Mouse (Mus musculus) stomach, embryonic 16.5 days (tissue): ENCODE measurements around the gene C5ar2. TPM values are rescaled to one million over a fixed set of nuclear protein-coding genes. Genes with fewer than 3 reads are reported as not detected.
A peak's percentile ranks its signal among the peaks of the same experiment; 100 is the strongest.

Source experiments
- ATAC-seq: fragments of 200-750 bp; cut with Nextera tagmentation; 2 replicates; pipeline ENCODE4 v1.8.0; 2017; ENCODE audit warnings: moderate number of reproducible peaks, moderate TSS enrichment; ENCODE audit not compliant: insufficient read depth, low FRiP score
- H3K27ac ChIP-seq: fragments of 300-500 bp; sonication (generic); 2 replicates; pipeline ENCODE4 v1.5.1; 2014; ENCODE audit warnings: low read length
- H3K27me3 ChIP-seq: fragments of 300-500 bp; sonication (generic); 2 replicates; pipeline ENCODE4 v1.6.1; 2014; ENCODE audit warnings: low read length, control low read depth, mixed read lengths; ENCODE audit not compliant: control insufficient read depth, insufficient read depth
- H3K36me3 ChIP-seq: fragments of 300-500 bp; sonication (generic); 2 replicates; pipeline ENCODE4 v1.6.1; 2014; ENCODE audit warnings: low read length; ENCODE audit not compliant: control insufficient read depth, insufficient read depth
- H3K4me1 ChIP-seq: fragments of 300-500 bp; sonication (generic); 2 replicates; pipeline ENCODE4 v1.6.1; 2014; ENCODE audit warnings: low read length, control low read depth, mixed read lengths; ENCODE audit not compliant: control insufficient read depth, insufficient read depth
- H3K4me2 ChIP-seq: fragments of 300-500 bp; sonication (generic); 2 replicates; pipeline ENCODE4 v1.6.1; 2014; ENCODE audit warnings: low read depth, low read length, mixed read lengths
- H3K4me3 ChIP-seq: fragments of 300-500 bp; sonication (generic); replicated peaks from 2 replicates; pipeline ENCODE4 v1.5.1; 2014; ENCODE audit warnings: mild to moderate bottlenecking, low read length
- H3K9ac ChIP-seq: fragments of 300-500 bp; sonication (generic); 2 replicates; pipeline ENCODE4 v1.6.1; 2014; ENCODE audit warnings: low read length
- H3K9me3 ChIP-seq: fragments of 300-500 bp; sonication (generic); replicated peaks from 2 replicates; pipeline ENCODE4 v1.6.1; 2016; ENCODE audit warnings: low read length, control low read depth; ENCODE audit not compliant: control insufficient read depth
- WGBS: fragments of 180-500 bp; shearing (Covaris S2); extraction: QIAGEN DNeasy Blood & Tissue Kit; methylation state at CpG from one replicate; pipeline ENCODE4 v1.1.7; 2014; 5-methylcytosine and 5-hydroxymethylcytosine counted together
- polyA plus RNA-seq: library from polyadenylated mRNA; unstranded; fragments of >200 nt; fragmentation: Nextera tagmentation; extraction: Ambion mirVana; gene quantifications from 2 replicates; pipeline ENCODE4 v1.2.1, GENCODE M21; 2015

The C5ar2 gene
- polyA plus RNA-seq, 1 experiment from 2014 or later, result 0.30 TPM

DNA sequence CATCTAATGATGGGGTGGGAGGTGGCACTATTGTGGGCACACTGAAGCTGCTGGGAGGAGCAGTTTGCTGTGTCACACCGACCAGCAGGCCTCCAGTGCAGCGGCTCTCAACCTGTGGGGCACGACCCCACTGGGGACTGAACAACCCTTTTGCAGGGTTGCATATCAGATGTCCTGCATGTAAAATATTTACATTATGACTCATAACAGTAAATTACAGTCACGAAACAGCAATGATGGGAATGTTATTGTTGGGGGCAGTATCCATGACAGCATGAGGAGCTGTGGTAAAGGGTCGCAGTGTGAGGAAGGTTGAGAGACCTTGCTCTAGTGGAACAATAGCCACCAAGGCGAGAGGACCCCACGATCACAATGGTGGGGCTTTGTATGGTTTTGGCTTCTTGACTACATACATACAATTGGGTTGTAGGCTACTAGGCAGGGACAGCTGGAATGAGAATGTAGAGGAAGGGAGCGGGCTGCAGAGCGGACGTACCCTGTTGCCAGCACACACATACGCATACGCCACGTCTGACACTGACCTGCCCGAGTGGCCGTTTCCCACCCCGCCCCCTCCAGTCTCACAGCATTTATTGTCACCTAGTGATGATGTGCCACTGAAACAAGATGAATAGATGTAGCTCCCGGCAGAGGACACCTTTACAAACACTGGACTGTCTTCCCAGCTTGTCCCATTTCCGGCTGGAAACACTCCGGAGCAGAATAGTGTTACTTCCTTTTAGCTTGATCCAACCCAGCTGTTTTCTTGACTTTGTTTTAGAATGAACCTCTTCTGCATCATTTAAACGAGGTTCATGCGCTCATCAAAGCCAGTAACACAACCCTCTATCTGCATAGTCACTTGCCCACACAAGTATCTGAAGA, 34.9 kb downstream of the C5ar2 start:
- no peak overlapping the region for H3K4me3 ChIP-seq
- H3K36me3 ChIP-seq, result peaks cover 5% of the 10 kb centered on the region; the same call in 1 of the 2 replicates
- 64% methylated on average over 21 of the region's 21 CpGs for WGBS
- no peak overlapping the region for H3K9ac ChIP-seq
- H3K4me2 ChIP-seq, result no peak overlapping the region
- no peaks in the 10 kb centered on the region for H3K27me3 ChIP-seq
- ATAC-seq, result no peak
- no peaks in the 10 kb centered on the region for H3K9me3 ChIP-seq
- H3K4me1 ChIP-seq, result 0 out of 2 replicates have a peak, but pooled peaks cover 5% of the 10 kb centered on the region
- H3K27ac ChIP-seq, result peak overlapping the region; percentile 23; the same call in 1 of the 2 replicates

DNA sequence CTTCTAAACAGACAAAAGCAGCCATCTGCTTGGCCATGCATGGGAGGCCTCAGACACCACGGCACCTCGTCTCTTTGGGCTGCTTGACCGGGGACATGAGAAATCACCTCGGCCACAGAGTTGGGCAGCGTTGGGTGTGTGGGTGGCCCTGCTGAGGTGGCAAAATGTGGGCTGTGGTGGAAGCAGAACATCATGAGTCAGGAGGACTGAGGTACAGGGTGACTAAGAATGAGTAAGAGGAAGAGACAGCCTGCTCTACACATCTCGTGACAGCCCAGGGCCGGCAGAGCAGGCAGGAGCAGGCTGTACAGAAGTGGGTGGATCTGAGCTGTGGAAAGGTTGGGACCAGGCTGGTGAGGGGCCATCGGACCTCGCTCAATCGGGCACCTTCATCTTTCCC, 36.5 kb downstream of the C5ar2 start:
- peak; percentile 19; the same call in 1 of the 2 replicates for ATAC-seq
- Histone ChIP-seq H3K9me3 (no peaks in the 10 kb centered on the region), H3K9ac (no peak overlapping the region), H3K4me1 (0 out of 2 replicates have a peak, but pooled peaks cover 5% of the 10 kb centered on the region), H3K4me2 (no peak overlapping the region), H3K4me3 (no peak overlapping the region), H3K27me3 (no peaks in the 10 kb centered on the region), H3K36me3 (peaks cover 4% of the 10 kb centered on the region; the same call in 1 of the 2 replicates), H3K27ac (peak overlapping the region; percentile 39; the same call in 1 of the 2 replicates)
- WGBS, result 86% methylated on average over 10 of the region's 10 CpGs

GRCm38 (mm10) chr7:16207076-16207475, 36.9 kb downstream of the C5ar2 start:
- Histone ChIP-seq H3K4me2 (no peak overlapping the region), H3K36me3 (peaks cover 4% of the 10 kb centered on the region; the same call in 1 of the 2 replicates), H3K27me3 (no peaks in the 10 kb centered on the region), H3K4me3 (no peak overlapping the region), H3K9ac (no peak overlapping the region), H3K4me1 (0 out of 2 replicates have a peak, but pooled peaks cover 5% of the 10 kb centered on the region), H3K9me3 (no peaks in the 10 kb centered on the region), H3K27ac (peak overlapping the region; percentile 39; the same call in 1 of the 2 replicates)
- 77% methylated on average over 7 of the region's 7 CpGs for WGBS
- no peak for ATAC-seq

DNA sequence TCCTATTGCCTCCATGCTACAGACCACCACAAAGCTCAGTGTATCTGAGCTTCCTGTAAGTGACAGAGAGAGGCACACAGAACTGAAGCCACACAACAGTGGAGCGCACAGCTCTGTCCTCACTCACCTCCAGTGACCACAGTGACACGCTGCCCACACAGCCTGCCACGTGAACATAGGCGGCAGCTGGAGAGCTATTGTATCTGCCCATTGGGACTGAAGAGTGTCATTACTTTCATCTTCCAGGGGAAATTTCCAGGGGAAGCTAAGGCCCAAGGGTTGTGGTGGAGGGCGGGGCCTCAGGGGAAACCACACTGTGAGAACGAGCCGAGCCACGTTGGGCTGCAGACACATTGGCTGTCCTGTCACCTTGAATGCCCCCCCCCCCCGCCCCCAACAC, 39.2 kb downstream of the C5ar2 start:
- WGBS, result 73% methylated on average over 9 of the region's 9 CpGs
- H3K4me2 ChIP-seq, result no peak overlapping the region
- H3K36me3 ChIP-seq, result peaks cover 4% of the 10 kb centered on the region
- 0 out of 2 replicates have a peak, but pooled peaks cover 5% of the 10 kb centered on the region for H3K4me1 ChIP-seq
- no peaks in the 10 kb centered on the region for H3K9me3 ChIP-seq
- H3K27me3 ChIP-seq, result no peaks in the 10 kb centered on the region
- H3K9ac ChIP-seq, result no peak overlapping the region
- no peak overlapping the region for H3K4me3 ChIP-seq
- no peak overlapping the region for H3K27ac ChIP-seq
- ATAC-seq, result no peak

GRCm38 (mm10) chr7:16203505-16203903, 40.5 kb downstream of the C5ar2 start:
- Histone ChIP-seq H3K9me3 (no peaks in the 10 kb centered on the region), H3K4me1 (no peaks in the 10 kb centered on the region), H3K4me2 (no peak overlapping the region), H3K4me3 (no peak overlapping the region; the same call in 1 of the 2 replicates), H3K9ac (0 out of 2 replicates have a peak overlapping the region, but pooled peaks have one; percentile 31), H3K27me3 (no peaks in the 10 kb centered on the region), H3K27ac (no peak overlapping the region), H3K36me3 (peaks cover 4% of the 10 kb centered on the region)
- ATAC-seq, result no peak
- whole genome bisulfite sequencing, result 81% methylated on average over 13 of the region's 13 CpGs

DNA sequence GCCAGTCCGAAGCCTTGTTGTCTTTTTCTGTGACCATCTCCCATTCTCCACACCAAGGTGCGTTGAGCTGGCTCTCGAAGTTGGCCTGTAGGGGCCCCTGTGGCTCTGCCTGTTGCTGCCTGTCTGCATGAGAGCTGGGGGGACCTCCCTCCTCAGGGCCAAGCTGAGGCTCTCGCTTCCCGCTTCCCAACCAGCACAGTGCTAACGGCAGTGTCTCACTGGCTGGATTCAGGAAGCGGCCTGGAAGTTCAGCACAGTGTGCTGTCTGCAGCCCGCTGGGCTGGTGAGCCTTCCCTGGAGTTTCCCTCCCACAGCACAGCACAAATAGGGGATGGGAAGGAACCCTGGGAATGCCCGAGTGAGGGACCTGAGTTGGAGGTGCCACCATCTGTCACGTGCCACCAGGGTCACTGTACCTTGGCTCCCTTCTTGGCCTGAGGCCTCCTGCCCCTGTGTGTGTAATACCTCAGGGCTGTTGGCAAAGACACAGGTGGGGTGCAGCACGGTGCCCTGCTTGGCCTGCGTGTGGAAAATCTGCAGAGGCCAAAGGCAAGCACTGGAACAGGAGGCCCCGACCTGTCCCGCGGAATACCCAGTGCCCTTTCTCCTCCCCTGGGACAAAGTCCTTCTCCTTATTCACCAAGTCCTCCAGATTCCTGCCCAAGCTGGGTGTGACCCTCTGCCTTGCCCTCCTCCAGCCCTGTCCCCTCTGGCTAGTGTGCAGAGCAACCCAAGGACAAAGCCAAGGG, 41.0 kb downstream of the C5ar2 start:
- Histone ChIP-seq H3K9ac (no peak overlapping the region), H3K27me3 (no peaks in the 10 kb centered on the region), H3K4me3 (no peak overlapping the region; the same call in 1 of the 2 replicates), H3K36me3 (peaks cover 4% of the 10 kb centered on the region), H3K27ac (no peak overlapping the region), H3K4me1 (no peaks in the 10 kb centered on the region), H3K9me3 (no peaks in the 10 kb centered on the region), H3K4me2 (no peak overlapping the region)
- no peak for ATAC-seq
- WGBS, result 83% methylated on average over 15 of the region's 15 CpGs

DNA sequence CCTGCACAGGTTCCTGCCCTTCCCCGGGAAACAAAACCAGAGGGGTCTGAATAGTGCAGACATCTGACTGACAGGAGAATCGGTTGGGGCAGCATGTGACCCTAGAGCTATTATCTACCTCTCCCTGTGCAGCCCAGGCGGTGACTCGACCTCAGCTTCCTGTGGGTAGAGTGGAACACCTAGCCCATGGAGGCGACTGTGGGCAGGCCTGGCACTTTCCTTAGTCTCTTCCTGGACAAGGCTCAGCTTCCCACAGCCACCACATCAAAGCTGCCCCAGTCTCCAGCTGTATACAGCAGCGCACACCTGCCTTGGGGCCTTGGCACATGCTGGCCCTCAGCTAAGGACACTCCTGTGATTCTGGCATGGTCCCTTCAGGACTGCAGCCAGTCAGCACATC, 42.8 kb downstream of the C5ar2 start:
- no peak overlapping the region for H3K9ac ChIP-seq
- H3K9me3 ChIP-seq, result no peaks in the 10 kb centered on the region
- H3K36me3 ChIP-seq, result peaks cover 4% of the 10 kb centered on the region
- no peak overlapping the region for H3K27ac ChIP-seq
- no peak overlapping the region for H3K4me3 ChIP-seq
- no peaks in the 10 kb centered on the region for H3K4me1 ChIP-seq
- H3K27me3 ChIP-seq, result no peaks in the 10 kb centered on the region
- no peak for ATAC-seq
- 84% methylated on average over 6 of the region's 6 CpGs for WGBS
- H3K4me2 ChIP-seq, result no peak overlapping the region

- WGBS, result 84% methylated on average over 11 of the region's 11 CpGs
- no peaks in the 10 kb centered on the region for H3K9me3 ChIP-seq
- no peak overlapping the region for H3K9ac ChIP-seq
- no peak overlapping the region for H3K4me3 ChIP-seq
- H3K36me3 ChIP-seq, result no peaks in the 10 kb centered on the region; the same call in 1 of the 2 replicates
- no peak for ATAC-seq
- H3K4me1 ChIP-seq, result no peaks in the 10 kb centered on the region
- H3K4me2 ChIP-seq, result no peak overlapping the region
- no peaks in the 10 kb centered on the region for H3K27me3 ChIP-seq
- no peak overlapping the region for H3K27ac ChIP-seq
Observed at GRCm38 (mm10) chr7:16198540-16198939, 45.4 kb downstream of the C5ar2 start.
